Mouse (Mus musculus) spleen, adult 2 months (tissue): ENCODE data around the gene B230118H07Rik.

Source experiments
- CTCF ChIP-seq: fragments of 200-500 bp; IDR thresholded peaks from 2 replicates; pipeline ENCODE4 v1.5.1; 2011; ENCODE audit warnings: mild to moderate bottlenecking, inconsistent platforms; ENCODE audit not compliant: insufficient read depth, insufficient read length, insufficient replicate concordance; ENCODE audit errors: extremely low read depth
- POLR2A ChIP-seq: fragments of 200-500 bp; IDR thresholded peaks from 2 replicates; pipeline ENCODE4 v1.6.1; 2011; ENCODE audit warnings: low read depth, low read length, inconsistent platforms

- TF ChIP-seq POLR2A (no peak), CTCF (no peak)
These were observed 20.8 kb downstream of the B230118H07Rik start for GRCm38 (mm10) chr2:101628297-101629236.
